Mouse (Mus musculus) kidney, postnatal 25 days (tissue): ENCODE results near the gene Fto.
A peak's percentile ranks its signal among the peaks of the same experiment; 100 is the strongest.

Experiments
- DNase-seq, 2 experiments: peaks; one replicate each; pipeline ENCODE4 v3.0.0; 2021; ENCODE audit warnings: mixed read lengths in 2 of 2

Gene Fto

DNA sequence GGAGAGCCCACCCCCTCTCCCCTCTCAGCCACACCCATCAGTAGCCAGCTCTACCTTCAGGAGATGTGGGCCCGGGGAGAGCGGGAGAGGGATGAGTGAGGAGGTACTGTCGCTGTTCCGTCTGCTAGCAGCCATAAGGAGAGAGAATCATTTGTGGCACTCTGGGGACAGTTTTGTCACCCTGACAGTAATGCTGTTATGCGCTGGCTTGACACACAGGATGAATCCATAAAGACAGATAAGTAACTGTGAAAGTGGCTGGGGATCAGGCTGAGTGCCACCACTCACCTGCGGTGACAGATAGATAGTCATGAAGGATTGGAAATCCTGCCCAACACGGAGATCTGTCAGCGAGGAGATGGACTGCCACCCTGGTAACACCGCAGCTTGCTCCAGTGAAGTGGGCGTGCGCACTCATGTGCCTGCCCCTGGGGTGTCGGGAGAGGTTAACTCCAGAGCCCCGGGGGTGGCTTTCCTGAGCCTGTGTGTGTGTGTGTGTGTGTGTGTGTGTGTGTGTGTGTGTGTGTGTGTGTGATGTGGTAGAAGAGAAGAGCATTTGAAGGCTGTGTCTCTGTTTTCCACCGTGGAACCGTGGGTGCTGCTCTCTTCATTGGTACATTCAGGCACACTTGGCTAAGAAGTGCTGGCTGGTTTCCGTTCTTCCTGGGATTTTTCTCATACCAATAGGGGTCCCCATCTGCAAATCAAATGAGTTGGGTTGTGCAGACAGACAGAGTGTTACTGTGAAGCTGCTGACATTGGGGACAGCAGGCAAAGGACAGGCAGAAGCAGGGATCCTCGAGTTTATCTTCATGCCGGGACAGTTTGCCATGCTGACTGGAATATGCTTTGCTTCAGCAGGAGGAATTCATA is 312.6 kb downstream of the Fto start:
- no peak for DNase-seq

DNA sequence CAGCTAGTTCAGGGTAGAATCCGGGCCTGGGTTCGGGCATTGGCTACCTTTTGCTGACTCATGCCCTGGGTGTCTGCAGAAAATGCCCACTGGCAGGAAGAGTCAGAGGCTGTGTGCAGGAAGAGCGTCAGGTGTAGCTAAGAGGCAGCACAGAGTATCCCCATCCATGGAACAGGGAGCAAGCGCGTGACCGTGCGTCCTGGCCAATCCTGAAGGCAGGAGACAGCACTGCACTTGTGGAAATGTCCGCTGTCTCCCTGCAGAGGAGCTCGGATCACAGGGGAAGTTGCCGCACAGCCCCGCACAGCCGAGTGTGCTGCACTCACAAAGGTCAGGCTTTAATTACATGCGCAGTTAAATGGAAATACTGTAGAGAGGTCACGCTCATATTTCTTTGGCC is 316.3 kb downstream of the Fto start:
- peak; percentile 55 to 77 for DNase-seq

GRCm38 (mm10) chr8:91630320-91631033 is 317.2 kb downstream of the Fto start:
- DNase-seq: no peak

DNA sequence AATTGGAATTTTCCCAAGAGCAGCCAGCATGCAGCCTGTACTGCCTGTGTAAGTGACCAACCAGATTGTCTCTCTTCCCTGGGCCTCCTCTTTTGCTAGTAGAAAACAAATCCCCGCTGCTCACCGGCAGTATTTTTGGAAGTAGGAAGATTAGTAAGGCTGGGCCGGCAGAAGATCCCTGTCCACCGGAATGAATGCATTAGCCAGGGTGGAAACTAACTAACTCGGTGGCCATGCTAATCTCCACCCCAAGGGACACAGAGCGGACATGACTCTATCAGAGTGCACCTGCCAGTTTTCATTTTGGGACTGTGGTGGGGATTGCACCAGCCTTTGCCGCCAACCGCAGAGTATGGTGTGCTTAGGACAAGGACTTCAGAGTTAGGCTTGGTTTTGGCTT is 319.1 kb downstream of the Fto start:
- DNase-seq: no peak

DNA sequence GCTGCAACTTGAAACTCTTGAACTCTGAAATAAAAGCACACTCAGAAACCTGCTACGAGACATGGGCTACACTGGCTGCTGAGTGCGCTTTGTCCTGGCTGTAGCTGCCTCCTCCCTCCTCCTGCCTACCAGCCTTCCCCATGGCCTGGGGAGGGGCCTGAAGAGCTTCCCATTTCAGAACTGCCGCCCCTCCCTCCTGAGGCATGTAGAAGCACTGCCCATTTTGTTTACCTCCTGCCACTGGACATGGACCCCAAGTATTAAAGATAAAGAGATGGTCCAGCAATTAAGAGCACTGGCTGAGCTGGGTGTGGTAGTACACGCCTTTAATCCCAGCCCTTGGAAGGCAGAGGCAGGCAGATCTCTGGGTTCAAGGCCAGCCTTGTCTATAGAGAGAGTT is 322.1 kb downstream of the Fto start:
- DNase-seq: no peak

- no peak for DNase-seq
These were observed 323.6 kb downstream of the Fto start for GRCm38 (mm10) chr8:91636887-91637286.

- DNase-seq: no peak
These were observed 324.4 kb downstream of the Fto start for GRCm38 (mm10) chr8:91637684-91638083.

DNA sequence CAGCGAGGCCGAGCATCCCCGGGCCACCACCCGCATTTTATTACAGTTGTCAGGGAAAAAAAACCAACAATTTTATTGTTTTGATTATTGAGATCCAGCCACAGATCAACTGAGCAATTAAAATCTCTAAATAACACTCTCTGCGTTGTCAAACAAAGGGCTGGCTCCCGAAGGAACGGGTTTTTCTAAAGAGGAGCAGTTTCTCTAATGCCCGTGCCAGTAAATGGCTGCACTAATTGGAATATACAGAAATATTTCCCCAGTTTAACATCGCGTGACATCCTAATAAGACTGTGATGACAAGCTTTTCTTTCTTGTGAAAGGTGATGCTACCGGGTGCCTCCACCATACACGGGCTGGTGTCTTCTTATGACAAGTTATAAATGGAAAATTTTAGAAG is 324.9 kb downstream of the Fto start:
- DNase-seq: no peak

GRCm38 (mm10) chr8:91640471-91640870 is 327.1 kb downstream of the Fto start:
- DNase-seq: peak in 1 of 2 experiments; percentile 56

DNA sequence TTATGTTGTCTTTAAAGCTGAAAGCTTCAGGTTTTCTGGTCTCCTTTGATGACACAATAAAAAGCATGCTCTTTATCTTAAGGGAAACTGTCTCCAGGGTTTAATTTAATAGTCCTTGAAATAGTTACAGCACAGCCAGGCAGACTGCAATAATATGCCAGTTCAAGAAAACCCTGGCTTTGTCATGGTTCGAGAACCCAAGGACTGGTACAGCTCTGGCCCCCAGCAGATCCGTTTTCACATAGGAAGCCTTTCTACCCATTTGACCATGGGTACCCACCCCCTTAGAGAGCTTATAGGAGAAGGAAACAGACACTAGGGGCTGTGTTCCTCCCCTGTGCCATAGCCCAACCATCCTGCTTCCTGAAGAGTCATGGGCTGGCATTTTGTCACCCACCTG is 332.2 kb downstream of the Fto start:
- DNase-seq: no peak

- no peak for DNase-seq
These were observed 334.6 kb downstream of the Fto start for GRCm38 (mm10) chr8:91647959-91648358.

DNA sequence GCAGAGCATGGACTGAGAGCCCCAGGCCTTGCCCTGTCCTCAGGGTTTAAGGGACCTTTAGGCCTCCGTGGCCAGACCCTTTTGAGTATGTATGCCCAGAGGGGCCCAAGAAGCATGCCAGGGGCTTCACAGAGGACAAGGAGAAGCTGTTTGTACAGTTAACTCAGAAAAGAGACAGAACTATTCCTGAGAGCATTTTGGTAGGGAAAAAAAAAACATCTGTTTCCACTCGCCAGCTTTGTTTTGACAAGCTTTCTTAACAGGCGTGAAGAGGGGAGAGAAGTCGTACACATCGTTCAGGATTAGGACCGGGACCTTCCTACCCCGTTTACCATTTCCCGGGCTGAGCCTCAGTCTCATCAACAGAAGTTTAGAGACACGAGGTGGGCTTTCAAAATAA is 335.5 kb downstream of the Fto start:
- DNase-seq: no peak

DNA sequence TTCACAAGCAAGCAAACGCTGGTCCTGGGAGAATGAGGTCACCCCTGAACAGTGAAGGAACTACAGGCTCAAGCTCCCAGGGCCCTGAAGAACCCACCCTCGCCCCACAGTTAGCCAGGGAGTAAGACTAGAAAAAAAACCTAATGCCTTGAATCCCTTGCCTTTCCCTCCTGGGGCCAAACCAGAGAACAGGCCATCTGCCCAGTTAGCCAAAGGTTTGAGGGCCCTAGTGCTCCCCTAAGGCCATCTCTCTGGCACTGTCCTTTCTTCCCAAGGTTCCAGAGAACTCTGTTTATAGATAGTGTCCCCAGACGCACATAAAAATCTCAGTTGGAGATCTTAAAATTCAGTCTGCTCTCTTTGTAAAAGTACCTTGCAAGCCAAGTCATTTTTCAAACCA is 340.2 kb downstream of the Fto start:
- no peak for DNase-seq

GRCm38 (mm10) chr8:91657381-91657780 is 344.1 kb downstream of the Fto start:
- DNase-seq: peak; percentile 21 to 40

GRCm38 (mm10) chr8:91660879-91661278 is 347.6 kb downstream of the Fto start:
- DNase-seq: no peak

- DNase-seq: no peak
These were observed 356.2 kb downstream of the Fto start for GRCm38 (mm10) chr8:91669461-91670071.

- no peak for DNase-seq
These were observed 363.6 kb downstream of the Fto start for GRCm38 (mm10) chr8:91676928-91677327.

- no peak for DNase-seq
These were observed 366.1 kb downstream of the Fto start for GRCm38 (mm10) chr8:91679451-91679850.

GRCm38 (mm10) chr8:91680125-91680524 is 366.8 kb downstream of the Fto start:
- no peak for DNase-seq

DNA sequence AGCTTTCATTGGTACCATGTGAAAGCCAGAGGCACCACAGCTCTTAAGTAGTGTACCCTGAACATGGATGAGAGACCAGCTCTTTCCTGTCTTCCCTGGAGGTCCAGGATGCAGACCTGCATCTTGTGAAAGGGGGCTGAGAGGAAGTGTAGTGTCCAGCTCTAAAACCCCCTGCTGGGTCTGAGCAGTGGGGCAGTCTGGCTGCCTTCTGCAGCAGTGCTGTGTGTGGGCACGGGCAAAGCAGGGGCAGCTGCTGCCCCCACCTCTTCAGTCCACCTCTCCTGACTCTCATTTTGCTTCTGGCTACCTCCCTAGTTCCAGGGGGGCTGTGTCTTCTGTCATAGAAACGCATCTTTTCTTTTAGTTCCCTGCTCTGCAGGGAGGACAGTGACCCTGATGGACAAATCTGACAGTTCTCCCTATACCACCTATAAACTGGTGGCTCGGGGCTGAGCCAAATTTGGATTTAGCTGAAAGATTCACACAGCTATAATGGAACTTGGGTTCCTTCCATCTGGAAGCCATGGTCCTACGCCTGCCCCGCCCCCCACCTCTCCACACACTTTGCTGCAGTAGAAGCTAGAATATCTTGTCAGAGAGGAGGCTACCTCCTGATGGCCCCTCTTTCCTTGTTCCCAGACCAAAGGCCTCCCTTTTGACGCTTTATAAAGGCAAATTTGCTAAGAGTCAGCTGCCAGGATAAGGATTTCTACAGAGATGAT is 371.4 kb downstream of the Fto start:
- DNase-seq: no peak

GRCm38 (mm10) chr8:91685408-91685807 is 372.1 kb downstream of the Fto start:
- DNase-seq: no peak

DNA sequence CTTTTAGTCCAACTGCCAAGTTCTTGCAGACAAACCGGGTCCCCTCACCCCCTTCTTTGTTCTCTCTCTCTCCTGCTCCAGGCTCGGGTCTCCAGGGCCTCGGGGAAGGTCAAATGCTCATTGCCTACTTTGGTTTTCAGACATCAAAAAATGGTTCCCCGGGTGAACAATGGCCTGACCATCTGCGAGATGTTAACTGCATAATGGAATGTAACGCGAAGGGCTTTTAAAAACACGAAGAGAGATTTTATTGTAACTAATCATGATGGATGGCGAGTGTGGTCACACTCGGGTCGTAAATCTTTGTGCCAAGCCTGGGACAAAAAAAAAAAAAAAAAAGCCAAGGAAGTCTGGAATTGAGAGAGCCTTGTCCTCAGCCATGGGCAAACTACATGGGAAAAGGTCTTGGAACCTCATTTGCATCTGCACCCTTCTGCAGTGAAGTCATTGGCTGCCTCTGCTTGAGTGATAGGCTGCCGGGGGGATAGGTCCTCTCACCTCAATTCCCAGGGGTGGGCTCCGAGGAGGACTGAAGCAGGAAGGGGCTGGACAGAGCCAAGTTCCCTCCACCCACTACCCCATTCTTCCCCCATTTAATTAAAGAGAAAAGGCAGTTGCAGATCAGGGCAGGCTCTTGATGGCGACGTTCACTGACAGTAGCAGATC is 378.9 kb downstream of the Fto start:
- no peak for DNase-seq

DNA sequence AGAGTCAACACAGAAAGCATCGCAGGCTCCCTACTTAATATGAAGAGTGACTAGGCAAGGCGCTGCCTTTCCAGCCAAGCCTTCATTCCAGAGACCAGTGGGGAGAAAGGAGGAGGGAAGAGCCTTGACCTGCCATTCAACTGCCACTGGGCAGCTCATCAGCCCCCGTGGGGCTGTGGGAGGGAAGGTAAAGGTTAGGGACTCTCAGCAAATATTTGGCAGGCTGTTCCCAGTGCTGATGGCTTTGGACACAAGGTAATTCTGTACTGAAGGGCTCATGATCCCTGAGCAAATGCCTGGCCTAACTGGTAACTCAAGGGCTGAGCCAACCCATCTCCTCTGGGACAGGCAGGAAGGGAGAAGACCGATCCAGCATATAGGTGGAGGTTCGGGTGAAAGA is 393.2 kb downstream of the Fto start:
- no peak for DNase-seq
